Mouse (Mus musculus): ENCODE measurements at regions not wholly inside any gene's neighbourhood (a gene's known extent, or its start where the extent isn't known, plus 50 kb on each side); places are given as distances from the start of the nearest gene placed in this dataset.
"Not testable (repeated sequence)": the region's sequence is repeated elsewhere in the genome, so short reads cannot be mapped to it uniquely, and the experiment has no call there.

DNA sequence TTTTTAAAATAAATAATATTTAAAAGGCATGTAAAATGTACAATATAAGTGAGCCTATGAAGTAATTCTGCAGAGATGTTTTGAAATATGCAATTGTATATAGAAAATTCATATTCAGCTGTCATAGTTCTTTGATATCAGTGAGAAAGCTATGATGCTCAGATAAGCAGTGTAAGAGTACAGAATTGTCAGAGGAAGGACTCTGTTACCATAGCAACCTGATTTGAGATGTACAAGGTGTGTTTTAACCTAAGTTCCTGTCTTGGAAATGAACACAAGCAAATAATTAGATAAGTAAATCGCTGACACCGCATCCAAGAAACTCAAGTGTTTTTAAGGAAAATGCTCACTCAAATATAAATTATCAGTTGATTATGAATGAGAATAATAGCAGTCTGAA is 271.8 kb downstream of the Gabrg2 start:
- DNase-seq (ENCODE audit: low spot score in 2 of 2), result no peak

DNA sequence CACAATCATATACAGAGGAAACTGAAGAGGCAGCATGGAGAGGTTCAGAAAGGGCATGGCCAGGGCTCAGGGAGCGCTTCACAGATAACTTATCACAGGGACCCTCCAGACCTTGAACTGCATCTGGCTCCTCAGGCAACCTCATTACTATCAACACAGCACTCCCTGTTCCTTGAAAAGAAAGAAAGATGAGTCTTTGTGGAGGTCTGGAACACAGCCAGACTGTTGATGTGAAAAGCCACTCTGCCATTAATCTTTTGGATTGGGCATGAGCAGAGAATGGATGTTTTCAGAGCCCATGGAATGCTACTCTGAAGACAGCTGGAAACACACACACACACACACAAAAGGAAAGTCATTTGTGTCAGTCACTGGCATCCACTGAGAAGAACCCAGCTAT is 284.0 kb downstream of the Gabrg2 start:
- no peak for DNase-seq (ENCODE audit: low spot score in 2 of 2)

DNA sequence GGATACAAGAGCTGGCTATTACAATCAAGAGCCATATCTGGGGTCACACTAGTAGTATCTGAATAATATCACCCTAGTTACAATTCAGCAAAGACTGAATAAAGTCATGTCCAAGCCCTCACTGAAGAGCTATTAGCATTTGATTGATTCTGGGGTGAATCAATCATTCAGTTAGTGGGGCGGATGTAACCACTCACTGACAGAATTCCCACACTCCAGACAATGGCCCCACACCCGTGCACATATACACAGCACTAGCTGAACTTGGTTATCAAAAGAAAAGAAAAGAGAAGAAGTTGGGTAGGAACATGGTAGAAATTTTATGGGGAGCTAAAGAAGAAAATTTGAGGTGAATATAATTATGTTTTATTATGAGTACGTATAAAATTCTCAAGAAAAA is 310.0 kb downstream of the Gabrg2 start:
- DNase-seq (ENCODE audit: low spot score in 2 of 2), result no peak

DNA sequence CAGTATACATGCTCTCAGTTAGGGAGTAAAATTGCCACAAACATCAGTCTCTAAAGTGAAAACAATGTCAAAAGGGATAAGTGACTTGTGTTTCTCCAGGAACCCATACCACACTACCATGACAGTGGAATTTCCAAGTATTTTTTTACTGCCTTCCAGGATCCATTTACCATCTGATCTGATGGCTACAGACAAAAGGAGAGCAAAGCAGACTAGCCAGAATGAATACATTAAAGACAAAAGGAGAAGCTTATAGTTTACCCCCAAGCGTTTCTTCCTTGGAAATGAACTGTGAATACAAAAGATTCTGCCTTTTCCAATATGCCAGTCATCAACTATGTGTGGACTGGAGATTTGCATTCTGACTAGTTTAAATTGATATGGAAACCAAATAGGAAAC is 317.7 kb downstream of the Gabrg2 start:
- no peak for DNase-seq (ENCODE audit: low spot score in 2 of 2)

DNA sequence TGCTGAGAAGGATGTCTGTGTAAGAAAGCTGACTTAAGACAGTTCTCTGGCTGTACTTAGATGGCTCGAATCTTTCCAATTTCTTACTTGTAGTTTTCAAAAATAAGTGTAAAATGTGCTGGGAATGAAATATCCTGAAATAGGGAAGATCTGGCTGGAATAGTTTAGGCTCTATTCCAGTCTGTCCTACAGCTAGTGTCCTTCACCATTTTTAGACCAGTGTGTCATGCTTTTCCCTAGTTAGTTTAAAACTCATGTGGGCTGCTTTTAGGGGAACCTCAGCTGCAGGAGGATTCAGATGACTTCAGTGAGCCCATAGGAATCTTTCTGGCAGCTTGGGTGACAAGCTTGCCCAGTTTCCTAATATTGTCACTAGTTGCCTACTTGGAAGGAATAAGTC is 348.1 kb downstream of the Gabrg2 start:
- DNase-seq (ENCODE audit: low spot score in 2 of 2), result peak; percentile 26 to 39

DNA sequence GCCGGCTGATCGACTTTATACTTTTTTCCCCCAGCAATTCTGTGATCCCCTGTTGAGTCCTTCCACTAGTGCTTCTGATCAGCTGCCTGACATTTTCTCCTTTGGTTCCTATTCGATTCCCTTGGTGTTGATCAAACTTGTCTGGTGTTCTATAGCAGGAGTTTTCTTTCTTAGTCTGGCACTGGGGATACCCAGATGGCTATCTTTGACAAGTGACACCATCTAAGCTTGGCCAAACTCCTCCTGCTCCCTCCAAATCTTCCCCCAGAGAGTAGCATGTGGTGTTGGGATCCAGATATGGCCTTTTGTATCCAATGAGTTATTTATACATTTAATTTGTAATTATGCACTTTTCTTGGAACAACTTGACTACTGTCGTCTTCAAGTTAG is 355.2 kb downstream of the Gabrg2 start:
- no peak for DNase-seq (ENCODE audit: low spot score in 2 of 2)

DNA sequence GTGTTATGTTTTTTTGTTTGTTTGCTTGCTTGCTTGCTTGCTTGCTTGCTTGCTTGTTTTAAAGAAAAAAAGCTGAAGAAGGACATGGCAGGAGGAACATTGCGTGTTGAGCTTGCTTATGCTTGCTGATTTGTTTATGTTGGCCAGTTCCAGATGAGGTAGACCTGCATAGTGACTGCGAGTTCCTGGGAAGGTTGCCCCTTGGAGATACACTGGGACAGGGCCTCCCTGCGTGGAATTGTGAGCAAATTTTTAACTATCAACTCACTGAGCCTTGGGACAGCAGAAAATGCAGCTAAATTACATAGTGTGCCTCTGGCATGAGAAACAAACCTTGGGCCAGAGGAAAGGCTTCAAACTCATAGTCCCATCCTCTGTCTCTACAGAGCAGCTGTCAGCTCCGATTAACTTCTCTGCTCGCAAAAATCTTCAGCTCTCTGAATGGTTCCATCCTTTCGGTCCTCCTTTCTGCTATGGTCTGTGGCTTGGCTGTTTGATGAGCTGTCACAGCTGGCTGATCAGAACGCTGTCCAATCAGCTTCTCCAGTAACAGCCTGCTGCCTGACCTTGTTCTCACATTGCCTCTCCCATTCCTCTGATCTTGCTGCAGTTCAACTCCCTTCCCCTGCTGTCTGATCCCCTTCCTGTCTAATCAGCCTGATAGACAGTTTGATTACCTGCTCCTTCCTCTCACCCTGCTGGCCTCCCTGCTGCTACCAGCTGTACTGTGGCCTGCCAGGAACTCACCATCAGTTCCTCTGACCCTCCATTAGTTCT is 355.7 kb downstream of the Gabrg2 start:
- DNase-seq (ENCODE audit: low spot score in 2 of 2), result no peak

DNA sequence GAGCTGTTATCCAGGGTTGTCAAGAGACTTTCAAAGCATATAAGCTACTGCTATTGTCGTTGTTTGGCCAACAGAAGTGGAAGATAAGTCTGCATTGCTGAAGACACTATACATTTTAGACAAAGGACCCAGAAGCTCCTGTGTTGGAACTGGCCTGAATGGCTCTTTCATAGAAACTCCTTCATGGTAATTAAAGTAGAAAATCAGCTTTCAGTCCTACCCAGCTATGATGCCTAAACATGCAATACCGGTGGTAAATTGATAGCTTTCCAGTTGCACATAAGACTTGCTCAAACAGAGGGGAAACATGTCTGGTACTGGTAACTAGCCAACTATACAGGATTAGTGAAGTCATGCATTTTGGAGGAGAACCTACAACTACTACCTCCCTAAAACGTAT is 356.6 kb downstream of the Gabrg2 start:
- no peak for DNase-seq (ENCODE audit: low spot score in 2 of 2)

DNA sequence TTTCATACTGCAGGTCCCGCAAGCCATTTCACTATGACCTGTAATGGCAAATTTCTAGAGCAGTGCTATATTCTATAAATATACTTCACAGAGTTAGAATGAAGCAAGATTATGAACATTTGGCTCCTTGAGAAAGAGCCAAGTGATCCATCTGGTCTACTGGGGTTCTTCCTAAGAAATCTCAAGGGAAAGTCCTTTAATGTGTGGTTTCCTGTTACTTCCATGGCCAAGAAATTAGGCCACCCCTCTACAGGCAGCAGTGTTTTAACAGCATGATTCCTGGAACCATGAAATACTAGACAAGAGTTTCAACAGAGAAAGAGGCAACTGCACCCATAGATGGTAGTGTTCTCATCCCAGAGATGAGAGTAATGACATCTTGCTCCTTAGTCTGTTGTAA is 401.7 kb downstream of the Gabrg2 start:
- peak in 1 of 2 experiments; percentile 21 for DNase-seq (ENCODE audit: low spot score in 2 of 2)

DNA sequence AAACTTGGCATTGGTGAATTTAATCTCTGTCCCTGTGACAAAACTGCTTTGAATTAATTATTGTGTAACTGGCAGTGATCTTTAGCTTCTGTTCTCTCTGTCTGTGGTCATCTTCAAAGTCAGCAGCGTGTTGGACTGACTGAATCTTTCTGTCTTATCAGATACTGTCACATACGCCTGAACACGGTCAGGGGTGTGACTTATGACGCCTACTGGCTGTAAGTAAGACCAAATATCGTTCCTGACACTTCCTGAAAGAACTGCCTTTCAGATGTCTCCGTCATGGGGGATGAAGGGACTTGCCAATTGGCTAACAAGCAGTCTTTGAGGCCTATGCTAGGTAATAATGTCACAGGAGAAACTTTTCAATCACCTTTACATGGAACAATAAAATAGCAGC is 402.2 kb downstream of the Gabrg2 start:
- DNase-seq (ENCODE audit: low spot score in 2 of 2), result no peak

DNA sequence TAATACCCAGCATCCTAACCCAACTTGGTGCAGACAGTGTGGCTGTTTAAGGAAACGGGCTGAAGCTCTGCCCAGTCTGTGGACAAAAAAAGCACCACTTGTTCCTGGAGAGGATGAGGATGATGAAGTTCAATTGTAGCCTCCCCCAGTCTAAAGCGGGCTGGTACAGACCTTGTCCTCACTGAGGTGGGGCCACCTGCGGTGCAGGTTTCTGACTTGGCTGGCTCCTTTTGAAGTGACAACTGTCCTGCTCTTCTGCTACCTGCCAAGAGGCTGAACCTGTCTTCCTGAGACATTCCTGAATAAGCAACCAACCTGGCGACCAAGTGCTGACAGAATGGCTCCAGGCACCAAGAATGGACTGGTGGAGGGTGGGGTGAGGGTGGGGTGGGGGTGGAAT is 409.2 kb downstream of the Gabrg2 start:
- DNase-seq (ENCODE audit: low spot score in 2 of 2), result not testable (repeated sequence)
